28 mouse cellular contexts compared by ENCODE assay signal in genomic region chr3:152069001-152069400, GRCm38 (mm10).
DNase-seq lines count a peak whose midpoint lies in the region; ATAC-seq and TF ChIP-seq lines count a peak whose summit lies in the region.
"Had no signal": no experiment of that assay in that cellular context is flagged by ENCODE, and none has a peak within 500 bp of the region (broad histone marks: within the 10 kb centered on the region; RNA-seq: fewer than 3 reads in every experiment).

No protein-coding gene starts in this region.

- no peaks in the 10 kb centered on the region for H3K4me1 ChIP-seq in lung, postnatal 0 days (ENCODE audit: insufficient read depth, low read depth, low read length)
- no peaks in the 10 kb centered on the region for H3K4me1 ChIP-seq in lung, adult 2 months (ENCODE audit: control insufficient read depth, insufficient read depth, low read length)
- H3K4me1 ChIP-seq: forebrain, embryonic 12.5 days had no signal

- peak; percentile 32 for DNase-seq in lung, postnatal 0 days (ENCODE audit: low spot score)
- no peak for DNase-seq in lung, adult 18-20 months
- peak; percentile 7 for DNase-seq in lung, postnatal 25 days (ENCODE audit: low spot score)
- DNase-seq in lung, adult 2 months: no peak
- DNase-seq in 3T3-L1 (ENCODE audit: low read depth, low spot score): peak; percentile 81
- DNase-seq in NIH3T3 (ENCODE audit: low read depth): peak; percentile 74
- DNase-seq in cerebellum, adult 9-11 months: no peak
- DNase-seq in layer of hippocampus, adult 9-10 months (ENCODE audit: low spot score): no peak
- DNase-seq: adrenal gland, adult 8-10 months; adrenal gland, postnatal 14 days; adrenal gland, postnatal 36 days; B cell, adult 2 months; cerebellum, adult 11-12 months; cerebellum, adult 2 months; cerebellum, adult 9-10 months; cerebellum, postnatal 14 days; cerebellum, postnatal 36 days; embryo, embryonic 11 days had no signal

- no peaks in the 10 kb centered on the region for H3K27me3 ChIP-seq in lung, postnatal 0 days (replicated peaks; ENCODE audit: insufficient read depth, low read length)
- H3K27me3 ChIP-seq: CH12.LX; forebrain, embryonic 12.5 days had no signal

- no peak overlapping the region for H3K9ac ChIP-seq in lung, postnatal 0 days (replicated peaks; ENCODE audit: low read depth)
- H3K9ac ChIP-seq: embryonic facial prominence, embryonic 13.5 days; embryonic facial prominence, embryonic 15.5 days; forebrain, embryonic 12.5 days had no signal

- no peak for TF ChIP-seq EP300 in lung, postnatal 0 days (IDR thresholded peaks at IDR 0.05)

- ATAC-seq in lung, postnatal 0 days: no peak
- ATAC-seq: CD4-positive, CD25-positive, alpha-beta regulatory T cell, adult 4 months; forebrain, embryonic 14.5 days; forebrain, embryonic 16.5 days had no signal

- H3K36me3 ChIP-seq in lung, postnatal 0 days (ENCODE audit: insufficient read depth, low read length): no peaks in the 10 kb centered on the region
- H3K36me3 ChIP-seq: embryonic facial prominence, embryonic 13.5 days; embryonic facial prominence, embryonic 15.5 days; forebrain, embryonic 10.5 days; forebrain, embryonic 12.5 days; G1E had no signal

- no peak overlapping the region for H3K4me3 ChIP-seq in lung, postnatal 0 days (ENCODE audit: low read depth, low read length)
- H3K4me3 ChIP-seq in lung, adult 2 months (replicated peaks; ENCODE audit: extremely low read depth, low read depth, low read length): no peak overlapping the region
- H3K4me3 ChIP-seq: embryonic facial prominence, embryonic 13.5 days; embryonic facial prominence, embryonic 15.5 days; erythroblast, embryonic 14.5 days; forebrain, embryonic 10.5 days; forebrain, embryonic 12.5 days had no signal

- no peak for TF ChIP-seq CTCF in lung, postnatal 0 days (IDR thresholded peaks at IDR 0.05)
- TF ChIP-seq CTCF in lung, adult 2 months (IDR thresholded peaks at IDR 0.05; ENCODE audit: insufficient read depth, low read length): no peak

- no peak for TF ChIP-seq POLR2A in lung, adult 2 months (IDR thresholded peaks at IDR 0.05; ENCODE audit: borderline replicate concordance, extremely low read depth, low read depth, low read length)

- 68% methylated on average over 2 of the region's 2 CpGs for WGBS in lung, postnatal 0 days
- 57% methylated on average over 2 of the region's 2 CpGs for WGBS in lung, adult 2 months

- no peak overlapping the region for H3K4me2 ChIP-seq in lung, postnatal 0 days (replicated peaks; ENCODE audit: low read depth, low read length)
- H3K4me2 ChIP-seq: embryonic facial prominence, embryonic 13.5 days; embryonic facial prominence, embryonic 15.5 days; forebrain, embryonic 12.5 days had no signal

- H3K9me3 ChIP-seq in lung, postnatal 0 days (ENCODE audit: low read length): no peaks in the 10 kb centered on the region
- H3K9me3 ChIP-seq: embryonic facial prominence, embryonic 13.5 days; embryonic facial prominence, embryonic 15.5 days; forebrain, embryonic 10.5 days; forebrain, embryonic 12.5 days had no signal

- no peak overlapping the region for H3K27ac ChIP-seq in lung, postnatal 0 days (ENCODE audit: low read length)
- H3K27ac ChIP-seq: embryonic facial prominence, embryonic 13.5 days; embryonic facial prominence, embryonic 15.5 days; forebrain, embryonic 10.5 days; forebrain, embryonic 12.5 days had no signal

Comparison
In these comparisons a context has a peak if more than half of its experiments do, and no peak if none do; other contexts are left out.
1. DNase-seq: peak in lung, postnatal 0 days (single experiment), lung, postnatal 25 days (single experiment), 3T3-L1 (single experiment) and NIH3T3 (single experiment); none in lung, adult 18-20 months (0 of 2), lung, adult 2 months (single experiment), cerebellum, adult 9-11 months (single experiment) and layer of hippocampus, adult 9-10 months (single experiment).